Mouse (Mus musculus) forebrain, embryonic 15.5 days (tissue): ENCODE data around the gene Kcnk1. TPM values are rescaled to one million over a fixed set of nuclear protein-coding genes. Genes with fewer than 3 reads are reported as not detected.
A peak's percentile ranks its signal among the peaks of the same experiment; 100 is the strongest.

Experiments
- ATAC-seq: fragments of 200-750 bp; cut with Nextera tagmentation; replicated peaks from 2 replicates; pipeline ENCODE4 v1.8.0; 2017; ENCODE audit warnings: mild to moderate bottlenecking, moderate TSS enrichment, moderate library complexity
- H3K27ac ChIP-seq: fragments of 300-500 bp; sonication (generic); replicated peaks from 2 replicates; pipeline ENCODE4 v1.5.1; 2015; ENCODE audit warnings: mild to moderate bottlenecking, inconsistent platforms
- H3K27me3 ChIP-seq: fragments of 300-500 bp; sonication (generic); 2 replicates; pipeline ENCODE4 v1.6.1; 2015; ENCODE audit warnings: inconsistent platforms
- H3K36me3 ChIP-seq: fragments of 300-500 bp; sonication (generic); 2 replicates; pipeline ENCODE4 v1.6.1; 2015; ENCODE audit warnings: mild to moderate bottlenecking, inconsistent platforms
- H3K4me1 ChIP-seq: fragments of 300-500 bp; sonication (generic); 2 replicates; pipeline ENCODE4 v1.6.1; 2015; ENCODE audit warnings: inconsistent platforms
- H3K4me2 ChIP-seq: fragments of 300-500 bp; sonication (generic); replicated peaks from 2 replicates; pipeline ENCODE4 v1.6.1; 2015; ENCODE audit warnings: mild to moderate bottlenecking, inconsistent platforms
- H3K4me3 ChIP-seq: fragments of 300-500 bp; sonication (generic); 2 replicates; pipeline ENCODE4 v1.5.1; 2015; ENCODE audit warnings: mild to moderate bottlenecking, inconsistent platforms
- H3K9ac ChIP-seq: fragments of 300-500 bp; sonication (generic); replicated peaks from 2 replicates; pipeline ENCODE4 v1.6.1; 2015; ENCODE audit warnings: mild to moderate bottlenecking, inconsistent platforms
- H3K9me3 ChIP-seq: fragments of 300-500 bp; sonication (generic); 2 replicates; pipeline ENCODE4 v1.6.1; 2016; ENCODE audit warnings: inconsistent platforms
- WGBS: fragments of 180-500 bp; shearing (Covaris S2); methylation state at CpG from one replicate; pipeline ENCODE4 v1.1.7; 2015; ENCODE audit warnings: mixed read lengths; 5-methylcytosine and 5-hydroxymethylcytosine counted together
- polyA plus RNA-seq: library from polyadenylated mRNA; unstranded; fragments of >200 nt; fragmentation: Nextera tagmentation; extraction: Ambion mirVana; gene quantifications from 2 replicates; pipeline ENCODE4 v1.2.1, GENCODE M21; 2015

The Kcnk1 gene
- polyA plus RNA-seq, 1 experiment from 2014 or later = 14.4 TPM

GRCm38 (mm10) chr8:125971336-125971735, 23.6 kb upstream of the Kcnk1 start:
- Histone ChIP-seq H3K9ac (no peak overlapping the region), H3K4me3 (no peak overlapping the region), H3K9me3 (no peaks in the 10 kb centered on the region), H3K36me3 (no peaks in the 10 kb centered on the region), H3K4me2 (no peak overlapping the region), H3K27ac (no peak overlapping the region), H3K4me1 (no peaks in the 10 kb centered on the region), H3K27me3 (no peaks in the 10 kb centered on the region)
- ATAC-seq = no peak
- WGBS = 72% methylated on average over 3 of the region's 3 CpGs

- no peak overlapping the region for H3K27ac ChIP-seq
- WGBS = 84% methylated on average over 4 of the region's 4 CpGs
- no peaks in the 10 kb centered on the region for H3K4me1 ChIP-seq
- H3K36me3 ChIP-seq = no peaks in the 10 kb centered on the region
- no peak overlapping the region for H3K4me3 ChIP-seq
- ATAC-seq = no peak
- H3K27me3 ChIP-seq = no peaks in the 10 kb centered on the region
- H3K9me3 ChIP-seq = no peaks in the 10 kb centered on the region
- H3K4me2 ChIP-seq = no peak overlapping the region
- no peak overlapping the region for H3K9ac ChIP-seq
Measured at GRCm38 (mm10) chr8:125975981-125976380, 19.0 kb upstream of the Kcnk1 start.

DNA sequence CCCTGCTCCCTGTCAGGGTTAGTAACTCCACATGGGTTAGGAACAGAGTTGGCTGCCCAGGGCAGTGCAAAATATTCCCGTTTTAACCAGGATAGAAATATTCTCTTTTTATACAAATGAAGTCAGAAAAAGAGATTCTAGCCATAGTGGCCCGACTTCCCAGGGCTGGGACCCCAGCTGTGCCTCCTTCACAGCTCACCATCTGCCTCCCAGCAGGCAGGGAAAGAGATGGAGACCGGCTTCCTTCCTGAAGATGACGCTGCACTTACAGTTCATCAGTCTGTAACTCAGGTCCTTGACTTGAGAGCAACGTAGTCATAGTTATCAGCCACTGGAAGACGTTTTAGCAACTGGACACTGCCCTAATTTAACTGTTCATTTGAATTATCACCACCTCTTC, 14.1 kb upstream of the Kcnk1 start:
- Histone ChIP-seq H3K9me3 (no peaks in the 10 kb centered on the region), H3K4me3 (no peak overlapping the region), H3K9ac (no peak overlapping the region), H3K27ac (no peak overlapping the region), H3K36me3 (no peaks in the 10 kb centered on the region), H3K27me3 (no peaks in the 10 kb centered on the region), H3K4me1 (no peaks in the 10 kb centered on the region), H3K4me2 (no peak overlapping the region)
- ATAC-seq = no peak
- WGBS = 52% methylated on average over 6 of the region's 6 CpGs

- Histone ChIP-seq H3K27me3 (no peaks in the 10 kb centered on the region), H3K9me3 (no peaks in the 10 kb centered on the region), H3K9ac (no peak overlapping the region), H3K36me3 (no peaks in the 10 kb centered on the region), H3K27ac (no peak overlapping the region), H3K4me3 (no peak overlapping the region), H3K4me1 (peaks cover 7% of the 10 kb centered on the region; the same call in 1 of the 2 replicates), H3K4me2 (no peak overlapping the region)
- WGBS = 79% methylated on average over 3 of the region's 3 CpGs
- no peak for ATAC-seq
Measured at GRCm38 (mm10) chr8:125983515-125983914, 11.5 kb upstream of the Kcnk1 start.

DNA sequence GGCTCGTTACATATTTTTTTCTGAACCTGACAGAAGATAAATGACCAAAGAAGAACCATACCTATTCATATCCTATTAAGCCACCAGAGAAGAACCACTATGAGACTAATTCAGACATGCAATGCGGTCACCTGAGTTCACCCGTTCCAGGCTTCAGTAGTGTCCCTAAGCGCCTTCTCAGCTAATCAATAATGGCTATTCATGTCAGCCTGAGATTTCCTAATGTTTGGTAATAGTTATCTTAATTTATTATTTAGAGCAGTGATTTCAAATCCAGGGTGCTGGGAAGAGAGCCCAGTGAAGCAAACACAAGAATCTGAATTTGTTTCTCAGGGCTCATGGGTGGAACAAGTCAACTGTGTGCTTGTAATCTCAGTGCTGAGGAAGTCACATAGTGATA, 10.8 kb upstream of the Kcnk1 start:
- ATAC-seq = no peak
- Histone ChIP-seq H3K4me1 (peaks cover 7% of the 10 kb centered on the region; the same call in 1 of the 2 replicates), H3K4me3 (no peak overlapping the region), H3K4me2 (no peak overlapping the region), H3K27me3 (no peaks in the 10 kb centered on the region), H3K27ac (no peak overlapping the region), H3K9ac (no peak overlapping the region), H3K9me3 (no peaks in the 10 kb centered on the region), H3K36me3 (no peaks in the 10 kb centered on the region)
- whole genome bisulfite sequencing = 96% methylated on average over 4 of the region's 4 CpGs

DNA sequence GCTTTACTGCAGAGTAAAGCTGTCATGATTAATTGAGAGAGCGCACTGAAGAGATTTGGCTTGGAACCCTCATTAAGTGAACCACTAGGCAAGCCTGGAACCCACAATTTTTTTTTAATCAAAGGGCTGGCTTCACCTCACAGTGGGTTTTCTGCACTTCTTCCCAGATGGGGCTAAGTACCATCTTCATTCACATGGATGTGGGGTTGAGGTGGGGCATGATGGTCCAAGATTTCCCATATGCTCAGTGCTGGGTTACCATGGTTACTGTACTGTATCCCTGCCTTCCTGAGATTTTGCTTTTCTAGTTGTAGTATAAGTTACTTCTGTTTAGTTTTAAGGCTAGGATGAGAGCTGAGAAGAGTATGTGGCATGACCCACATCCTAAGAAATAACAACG, 9.6 kb upstream of the Kcnk1 start:
- no peaks in the 10 kb centered on the region for H3K27me3 ChIP-seq
- H3K9me3 ChIP-seq = no peaks in the 10 kb centered on the region
- H3K4me2 ChIP-seq = no peak overlapping the region
- WGBS = 86% methylated on average over 2 of the region's 2 CpGs
- no peak overlapping the region for H3K9ac ChIP-seq
- peak overlapping the region; percentile 52 for H3K27ac ChIP-seq
- no peaks in the 10 kb centered on the region for H3K36me3 ChIP-seq
- no peak for ATAC-seq
- H3K4me3 ChIP-seq = no peak overlapping the region
- peaks cover 7% of the 10 kb centered on the region; the same call in 1 of the 2 replicates for H3K4me1 ChIP-seq

DNA sequence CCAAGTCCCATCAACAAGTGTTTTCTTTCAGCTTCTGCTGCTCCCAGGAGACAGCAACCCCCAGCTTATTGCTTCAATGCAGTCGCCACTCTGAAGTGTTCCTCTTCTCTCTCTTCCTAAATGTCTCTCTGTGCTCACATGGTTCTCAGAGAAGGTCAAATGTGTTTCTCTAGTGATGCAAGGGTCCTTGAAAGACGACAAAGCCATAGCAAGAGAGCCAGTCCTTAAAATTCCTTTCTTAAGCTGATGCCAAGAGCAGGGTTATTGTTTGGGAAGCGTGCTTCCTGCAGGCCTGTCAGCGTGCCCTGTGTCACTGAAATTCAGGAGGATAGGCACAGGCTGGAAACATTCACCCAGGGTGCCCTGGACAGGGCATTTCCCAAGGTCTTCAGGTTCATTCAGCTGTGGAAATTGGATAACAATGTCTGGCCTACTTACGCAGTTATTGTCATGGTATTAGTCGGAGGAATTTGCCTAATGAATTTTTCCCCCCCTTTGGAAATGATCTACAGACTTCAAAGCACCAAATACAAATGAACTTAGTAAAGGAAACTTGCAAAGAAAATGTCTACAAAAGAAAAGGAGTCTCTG, 7.9 kb upstream of the Kcnk1 start:
- WGBS = 9% methylated on average over 6 of the region's 6 CpGs
- H3K36me3 ChIP-seq = no peaks in the 10 kb centered on the region
- H3K9ac ChIP-seq = no peak overlapping the region
- H3K4me1 ChIP-seq = peaks cover 7% of the 10 kb centered on the region; the same call in 1 of the 2 replicates
- H3K9me3 ChIP-seq = no peaks in the 10 kb centered on the region
- no peak for ATAC-seq
- H3K4me2 ChIP-seq = no peak overlapping the region
- H3K27ac ChIP-seq = no peak overlapping the region
- H3K27me3 ChIP-seq = no peaks in the 10 kb centered on the region
- H3K4me3 ChIP-seq = no peak overlapping the region

DNA sequence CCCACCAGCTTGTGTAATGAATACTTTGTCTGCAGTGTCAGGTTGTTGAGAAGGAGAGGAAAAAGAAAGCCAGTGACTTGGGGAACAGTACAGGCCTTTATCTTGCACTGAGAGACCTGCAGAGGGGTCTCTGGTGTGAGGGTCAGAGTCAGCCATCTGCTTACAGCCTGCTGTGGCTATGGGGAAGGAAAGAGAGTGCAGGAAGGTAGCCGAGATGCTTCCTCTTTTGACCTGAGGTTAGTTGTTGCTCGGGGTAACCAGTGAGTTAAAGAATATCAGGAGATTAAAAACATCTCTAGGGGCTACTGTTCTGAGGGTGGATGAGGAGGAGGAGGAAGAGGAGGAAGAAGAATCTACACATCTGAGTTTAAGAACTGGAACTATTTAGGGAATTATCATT, 7.0 kb upstream of the Kcnk1 start:
- Histone ChIP-seq H3K36me3 (no peaks in the 10 kb centered on the region), H3K4me3 (no peak overlapping the region), H3K4me2 (no peak overlapping the region), H3K9ac (no peak overlapping the region), H3K9me3 (no peaks in the 10 kb centered on the region), H3K27ac (no peak overlapping the region), H3K4me1 (peaks cover 7% of the 10 kb centered on the region; the same call in 1 of the 2 replicates), H3K27me3 (peaks cover 4% of the 10 kb centered on the region; the same call in 1 of the 2 replicates)
- ATAC-seq = no peak
- 49% methylated on average over 2 of the region's 2 CpGs for WGBS

- H3K4me1 ChIP-seq = peaks cover 12% of the 10 kb centered on the region
- no peak overlapping the region for H3K4me2 ChIP-seq
- no peak overlapping the region for H3K9ac ChIP-seq
- no peak for ATAC-seq
- H3K36me3 ChIP-seq = no peaks in the 10 kb centered on the region
- WGBS = 87% methylated on average over 9 of the region's 9 CpGs
- H3K27ac ChIP-seq = no peak overlapping the region
- H3K4me3 ChIP-seq = no peak overlapping the region
- H3K27me3 ChIP-seq = peaks cover 16% of the 10 kb centered on the region; the same call in 1 of the 2 replicates
- no peaks in the 10 kb centered on the region for H3K9me3 ChIP-seq
Measured at GRCm38 (mm10) chr8:125993636-125994035, 1.3 kb upstream of the Kcnk1 start.

DNA sequence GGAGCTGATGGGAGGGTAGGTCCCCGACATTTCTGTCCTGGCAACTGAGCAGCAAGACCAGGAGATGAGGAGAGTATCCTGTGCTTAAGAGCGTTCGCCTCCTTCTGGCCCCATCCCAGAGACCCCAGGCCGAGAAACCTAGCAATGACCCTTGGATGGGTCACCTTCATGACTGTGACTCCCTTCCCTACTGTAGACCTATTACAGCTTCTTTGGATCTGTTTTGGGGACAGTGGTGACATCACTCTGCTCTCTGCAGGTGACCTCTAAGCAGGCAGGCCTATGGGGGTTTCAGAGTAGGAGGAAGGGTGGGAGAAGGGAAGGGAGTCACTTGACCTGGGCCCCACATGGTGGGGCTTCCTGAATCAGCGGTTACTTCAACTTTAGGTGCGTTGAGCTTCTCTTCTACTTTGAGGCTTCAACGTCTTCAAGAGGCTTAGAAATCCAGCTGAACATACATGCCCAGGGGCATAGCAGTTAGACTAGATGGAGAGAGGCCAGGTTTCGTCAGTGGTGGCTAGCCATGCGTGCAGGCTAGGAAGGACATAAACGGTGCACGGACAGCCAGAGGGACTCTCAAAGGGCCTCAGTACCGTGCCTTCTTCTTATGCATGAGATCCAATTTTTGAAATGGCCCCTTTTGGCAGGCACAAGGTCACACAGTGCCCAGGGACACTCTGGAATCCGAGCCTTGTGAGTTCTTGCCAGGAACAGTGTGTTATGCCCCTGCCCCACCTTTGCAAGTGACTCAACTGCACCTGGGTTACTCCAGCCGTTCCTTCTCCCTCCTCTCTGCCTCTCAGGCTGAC, 1.3 kb downstream of the Kcnk1 start:
- H3K4me2 ChIP-seq = peak overlapping the region; percentile 84
- H3K4me1 ChIP-seq = peaks cover 12% of the 10 kb centered on the region
- no peaks in the 10 kb centered on the region for H3K9me3 ChIP-seq
- peaks cover 16% of the 10 kb centered on the region; the same call in 1 of the 2 replicates for H3K27me3 ChIP-seq
- peak overlapping the region; percentile 64 for H3K4me3 ChIP-seq
- no peak overlapping the region for H3K27ac ChIP-seq
- peak overlapping the region; percentile 52 for H3K9ac ChIP-seq
- 14% methylated on average over 14 of the region's 14 CpGs for WGBS
- 0 out of 2 replicates have a peak, but pooled peaks have one; percentile 7 for ATAC-seq
- no peaks in the 10 kb centered on the region for H3K36me3 ChIP-seq

- H3K27ac ChIP-seq = no peak overlapping the region
- H3K9ac ChIP-seq = no peak overlapping the region
- ATAC-seq = no peak
- H3K4me3 ChIP-seq = peak overlapping the region; percentile 64
- peaks cover 12% of the 10 kb centered on the region for H3K4me1 ChIP-seq
- H3K9me3 ChIP-seq = no peaks in the 10 kb centered on the region
- peaks cover 16% of the 10 kb centered on the region; the same call in 1 of the 2 replicates for H3K27me3 ChIP-seq
- H3K36me3 ChIP-seq = no peaks in the 10 kb centered on the region
- H3K4me2 ChIP-seq = peak overlapping the region; percentile 84; the same call in 1 of the 2 replicates
- WGBS = 36% methylated on average over 6 of the region's 6 CpGs
Measured at GRCm38 (mm10) chr8:125996980-125997379, 2.0 kb downstream of the Kcnk1 start.

GRCm38 (mm10) chr8:125997550-125997949, 2.6 kb downstream of the Kcnk1 start:
- Histone ChIP-seq H3K27me3 (peaks cover 16% of the 10 kb centered on the region; the same call in 1 of the 2 replicates), H3K4me1 (peaks cover 12% of the 10 kb centered on the region), H3K9ac (no peak overlapping the region), H3K4me3 (peak overlapping the region; percentile 19), H3K36me3 (no peaks in the 10 kb centered on the region), H3K27ac (no peak overlapping the region), H3K4me2 (peak overlapping the region; percentile 84), H3K9me3 (no peaks in the 10 kb centered on the region)
- 53% methylated on average over 5 of the region's 5 CpGs for WGBS
- ATAC-seq = no peak
